Mouse (Mus musculus) lung, adult 2 months (tissue): ENCODE results near the gene Git2.

Source experiments
- CTCF ChIP-seq: fragments of 200-500 bp; IDR thresholded peaks from 2 replicates; pipeline ENCODE4 v1.5.1; 2011; ENCODE audit warnings: mild to moderate bottlenecking, low read length, control low read depth; ENCODE audit not compliant: insufficient read depth
- POLR2A ChIP-seq: fragments of 200-500 bp; IDR thresholded peaks from 2 replicates; pipeline ENCODE4 v1.6.1; 2011; ENCODE audit warnings: low read depth, mild to moderate bottlenecking, control low read depth, low read length, borderline replicate concordance; ENCODE audit errors: extremely low read depth

DNA sequence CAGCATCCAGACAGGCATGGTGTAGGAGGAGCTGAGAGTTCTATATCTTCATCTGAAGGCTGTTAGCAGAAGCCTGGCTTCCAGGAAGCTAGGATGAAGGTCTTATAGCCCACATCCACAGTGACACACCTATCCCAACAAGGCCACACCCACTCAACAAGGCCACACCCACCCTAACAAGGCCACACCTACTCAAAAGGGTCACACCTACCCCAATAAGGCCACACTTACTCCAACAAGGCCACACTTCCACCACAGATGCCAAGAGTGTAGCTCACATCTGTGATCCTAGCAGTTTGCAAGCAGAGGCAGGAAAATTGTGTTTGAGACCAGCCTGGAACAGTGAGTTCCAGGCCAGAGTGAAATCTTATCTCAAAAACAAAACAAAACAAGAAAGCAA lies 87.4 kb downstream of the Git2 start:
- TF ChIP-seq CTCF: no peak
- TF ChIP-seq POLR2A: no peak
